Mouse (Mus musculus): ENCODE measurements at regions not wholly inside any gene's neighbourhood (a gene's known extent, or its start where the extent isn't known, plus 50 kb on each side); places are given as distances from the start of the nearest gene placed in this dataset.

GRCm38 (mm10) chr11:90797577-90797976, 109.4 kb upstream of the Tom1l1 start:
- TF ChIP-seq CTCF (IDR thresholded peaks at IDR 0.05; ENCODE audit: low read depth, low read length) (no peak), POLR2A (IDR thresholded peaks at IDR 0.05; ENCODE audit: extremely low read depth, insufficient read depth, low read length) (no peak)

All from liver, adult 2 months (tissue).